Mouse (Mus musculus): ENCODE results near the gene Etfrf1.

GRCm38 (mm10) chr6:145193038-145193437 is 17.9 kb upstream of the Etfrf1 start:
- no peak for TF ChIP-seq ZNF384 (IDR thresholded peaks at IDR 0.05; ENCODE audit: low read depth, low read length)
- TF ChIP-seq ZC3H11A (IDR thresholded peaks at IDR 0.05; ENCODE audit: borderline replicate concordance, low read depth, low read length), result no peak
- TF ChIP-seq MAFK (IDR thresholded peaks at IDR 0.05; ENCODE audit: insufficient read depth, low read depth, low read length), result no peak
- TF ChIP-seq HCFC1 (IDR thresholded peaks at IDR 0.05; ENCODE audit: borderline replicate concordance, insufficient read depth, low read length), result no peak
